Mouse (Mus musculus): ENCODE results near the gene Smarcd2.

- TF ChIP-seq EP300 (IDR thresholded peaks at IDR 0.05; ENCODE audit: low read depth) (no peak), CTCF (IDR thresholded peaks at IDR 0.05; ENCODE audit: low read depth) (no peak)
Observed at GRCm38 (mm10) chr11:106307432-106307831, 34.7 kb upstream of the Smarcd2 start.
